Mouse (Mus musculus) ovary, adult 18-20 months (tissue): Measurements from ENCODE around the gene Slc7a1.

ENCODE experiments used
- DNase-seq: peaks from one replicate; pipeline ENCODE4 v3.0.0; 2022; ENCODE audit warnings: low spot score, mixed read lengths

Slc7a1 gene

DNA sequence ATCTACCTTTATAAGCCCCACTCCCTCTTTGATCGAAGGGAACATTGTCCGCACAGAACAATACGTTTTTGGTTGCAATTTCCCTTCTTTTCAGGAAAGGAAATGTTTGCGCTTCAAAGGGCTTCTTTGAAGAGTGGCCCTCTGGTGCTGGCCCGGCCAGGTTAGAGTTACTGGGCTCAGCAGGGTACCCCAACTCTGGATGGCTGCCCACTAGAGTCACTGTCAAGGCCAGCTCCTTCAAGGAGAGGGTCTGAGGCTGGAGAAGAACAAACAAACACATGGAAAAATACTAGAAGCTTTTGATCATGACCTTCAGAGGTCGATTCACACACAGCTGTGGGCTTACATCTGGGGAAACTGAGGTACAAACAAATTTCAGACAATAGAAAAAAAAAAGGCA is 6.9 kb downstream of the Slc7a1 start:
- no peak for DNase-seq

DNA sequence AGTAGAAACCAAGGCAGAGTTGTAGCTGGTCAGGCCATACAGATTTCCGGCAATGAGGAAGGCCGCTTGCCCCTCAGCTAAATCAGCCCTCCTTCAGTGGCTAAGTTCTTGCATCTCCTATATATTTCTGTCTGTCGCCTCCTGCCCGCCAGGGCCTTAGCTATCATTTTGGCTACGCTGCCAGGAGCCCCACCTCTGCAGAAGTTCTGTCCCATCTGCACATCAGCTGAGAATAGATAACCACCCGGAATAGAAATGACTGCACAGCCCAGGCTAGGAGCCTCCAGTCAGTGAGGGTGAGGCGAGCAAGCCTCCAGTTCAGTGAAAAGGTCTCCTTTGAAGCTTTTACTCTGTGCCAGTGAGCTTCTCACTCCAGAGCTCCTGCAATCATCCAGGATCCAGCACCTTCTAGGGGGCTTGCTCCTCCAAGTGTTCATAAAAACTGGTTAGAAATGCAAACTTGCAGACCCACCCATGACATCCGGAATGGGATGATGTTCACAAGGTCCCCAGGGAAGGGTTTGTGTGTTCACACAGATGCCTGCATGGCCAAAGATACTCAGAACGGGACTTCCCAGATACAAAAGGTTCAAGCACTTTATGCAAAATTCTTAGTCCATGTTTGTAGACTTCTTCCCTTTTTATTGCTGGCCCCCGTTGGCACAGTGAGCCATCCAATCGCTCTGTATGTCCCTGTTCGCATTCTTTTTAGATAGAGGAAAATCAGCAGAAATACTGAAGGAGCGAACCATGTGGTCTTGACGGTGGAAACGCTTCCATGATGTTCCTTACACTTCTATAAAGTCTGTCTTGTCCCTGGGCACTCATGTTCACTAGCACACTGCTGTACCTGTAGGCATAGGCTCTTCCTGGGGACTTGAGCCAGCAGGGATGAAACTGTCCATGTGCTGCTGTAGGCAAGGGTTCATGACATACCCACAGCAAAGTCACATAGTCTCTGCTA is 10.4 kb downstream of the Slc7a1 start:
- DNase-seq: no peak

DNA sequence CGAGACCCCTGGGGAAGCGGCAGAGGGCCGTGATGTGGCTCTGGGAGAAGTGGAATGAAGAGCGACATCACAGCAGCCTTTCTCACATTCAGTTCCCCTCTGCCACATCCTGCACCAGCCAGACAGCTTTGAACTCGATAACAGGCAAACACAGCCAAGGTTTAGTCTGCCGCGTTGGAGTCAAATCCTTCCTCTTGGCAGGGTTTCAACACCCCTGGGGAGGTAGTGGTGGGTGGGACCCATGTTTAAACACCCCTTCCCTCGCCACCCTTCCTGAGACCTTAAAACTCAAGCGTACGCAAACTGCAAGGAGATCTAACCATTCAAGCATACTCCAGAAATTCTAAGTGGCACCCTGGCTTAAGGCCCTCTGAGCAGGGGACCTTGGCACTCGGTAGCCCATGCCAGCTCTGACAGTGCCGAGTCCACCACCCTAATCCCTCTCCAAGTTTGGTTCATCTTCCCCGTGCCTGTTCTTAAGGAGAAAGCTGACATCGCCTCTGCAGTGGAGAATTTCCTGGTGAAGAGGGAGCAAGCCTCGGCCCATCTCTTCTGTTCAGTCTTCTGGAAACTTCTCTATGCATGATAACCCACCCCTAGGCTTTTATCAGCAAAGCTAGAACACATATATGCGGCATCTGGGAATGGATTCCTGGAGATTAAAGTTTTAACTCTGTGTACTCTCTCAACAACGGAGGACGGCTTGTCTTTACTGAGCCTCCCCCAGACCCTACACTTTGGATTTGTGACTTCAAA is 11.3 kb downstream of the Slc7a1 start:
- no peak for DNase-seq

DNA sequence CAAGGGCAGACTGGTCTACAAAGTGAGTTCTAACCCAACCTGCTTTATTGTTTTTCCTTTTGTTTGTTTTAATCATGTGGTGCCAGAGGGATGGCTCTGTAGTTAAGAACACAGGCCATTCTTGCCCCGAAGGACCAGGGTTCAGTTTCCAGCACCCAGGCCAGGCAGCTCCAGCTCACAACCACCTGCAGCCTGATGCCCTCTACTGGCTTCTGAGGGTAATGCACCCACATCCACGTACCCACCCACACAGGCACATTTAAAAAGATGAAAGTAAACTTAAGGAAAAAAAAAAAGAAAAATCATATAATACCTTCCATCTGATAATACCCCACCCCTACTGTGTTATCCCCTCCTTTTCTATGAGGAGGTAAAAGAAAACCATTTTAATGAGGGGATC is 11.9 kb downstream of the Slc7a1 start:
- DNase-seq: no peak

DNA sequence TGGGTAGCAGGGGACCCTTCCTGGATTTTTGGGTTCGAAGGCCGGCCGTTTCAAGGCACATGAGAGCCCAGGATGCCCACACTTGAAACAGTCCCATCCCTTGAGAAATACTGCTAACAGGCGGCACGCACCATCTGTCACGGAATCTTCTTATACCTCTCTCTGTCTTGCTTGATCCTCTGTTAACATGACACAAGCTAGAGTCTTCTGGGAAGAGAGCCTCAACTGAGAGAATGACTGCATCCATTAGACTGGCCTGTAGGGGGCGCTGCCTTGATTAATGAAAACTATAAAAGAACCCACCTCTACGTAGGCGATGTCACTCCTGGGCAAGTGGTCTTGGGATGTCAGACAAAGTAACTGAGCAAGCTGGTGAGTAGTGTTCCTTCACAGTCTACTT is 13.2 kb downstream of the Slc7a1 start:
- DNase-seq: no peak

DNA sequence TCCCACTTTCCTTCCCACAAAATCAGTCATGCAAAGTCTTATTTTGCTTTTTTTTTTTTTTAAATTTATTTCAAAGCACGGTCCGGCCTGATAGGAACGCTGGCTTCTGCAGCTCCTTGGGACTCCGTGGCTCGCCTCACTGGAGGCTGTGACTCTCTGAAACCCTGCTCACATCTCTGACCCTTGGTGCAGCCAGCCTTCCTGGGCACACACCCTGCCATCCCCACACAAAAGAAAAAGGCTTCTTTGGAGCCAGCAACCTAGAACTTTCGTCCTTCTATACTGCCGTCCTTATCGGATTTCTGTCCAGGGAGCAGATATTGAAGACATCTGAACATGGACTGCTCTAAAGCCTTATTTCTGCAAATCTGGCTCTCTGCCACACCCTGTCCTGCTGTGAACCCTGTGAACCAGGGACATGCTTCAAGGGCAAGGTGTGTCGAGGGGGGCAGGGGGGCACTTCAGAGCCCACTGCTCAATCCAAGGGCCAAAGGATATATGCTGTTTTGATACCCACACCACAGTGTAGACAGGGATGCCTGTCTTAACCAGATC is 15.1 kb downstream of the Slc7a1 start:
- DNase-seq: no peak

DNA sequence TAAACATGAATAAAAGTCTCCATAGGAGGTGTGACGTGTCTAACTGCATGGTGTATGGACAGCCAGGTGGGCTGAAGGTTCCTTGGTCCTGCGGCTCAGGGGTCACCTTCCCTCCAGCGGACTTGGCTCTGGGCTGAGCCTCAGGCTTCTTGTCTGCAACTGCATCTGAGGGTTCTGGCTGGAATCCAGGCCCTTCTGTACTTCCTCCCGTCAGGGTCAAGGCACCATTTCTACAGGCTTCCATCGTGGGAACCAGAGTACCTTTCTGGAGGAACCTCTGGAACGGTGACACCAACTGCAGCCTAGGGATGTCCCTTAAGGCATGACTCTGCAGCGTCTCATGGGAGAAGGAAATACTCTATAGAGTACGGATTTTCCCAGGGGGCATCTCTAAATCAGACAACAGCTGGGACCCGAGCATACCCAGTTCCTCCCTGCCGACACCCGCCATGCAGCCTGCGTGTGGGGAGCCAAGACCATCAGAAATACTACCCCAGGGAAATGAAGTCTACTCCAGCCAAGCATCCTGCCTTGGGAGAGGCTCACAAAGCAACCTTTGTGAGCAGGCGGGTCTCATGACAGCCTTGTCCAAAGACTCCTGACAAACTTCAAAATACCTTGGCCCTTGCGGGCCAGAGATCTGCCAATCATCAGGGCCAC is 15.7 kb downstream of the Slc7a1 start:
- no peak for DNase-seq

DNA sequence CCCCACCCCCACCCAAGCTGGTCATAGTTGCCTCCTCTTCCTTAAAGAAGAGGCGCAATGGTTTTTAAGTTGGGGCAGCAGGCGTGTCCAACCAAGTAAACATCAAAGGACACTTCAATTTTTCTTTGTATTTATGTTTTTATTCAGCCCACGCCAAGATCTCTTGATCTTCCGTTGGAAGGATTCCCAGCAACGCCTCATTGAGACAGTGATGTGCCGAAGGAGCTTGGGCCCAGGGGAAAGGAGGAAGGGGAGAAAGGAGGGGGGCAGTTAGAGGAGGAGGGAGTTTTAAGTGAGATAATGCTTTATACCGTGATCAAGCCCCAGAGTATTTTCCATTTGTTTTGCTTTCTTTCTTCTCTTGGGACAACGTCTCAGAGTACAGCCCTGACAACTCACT is 18.6 kb downstream of the Slc7a1 start:
- DNase-seq: no peak

DNA sequence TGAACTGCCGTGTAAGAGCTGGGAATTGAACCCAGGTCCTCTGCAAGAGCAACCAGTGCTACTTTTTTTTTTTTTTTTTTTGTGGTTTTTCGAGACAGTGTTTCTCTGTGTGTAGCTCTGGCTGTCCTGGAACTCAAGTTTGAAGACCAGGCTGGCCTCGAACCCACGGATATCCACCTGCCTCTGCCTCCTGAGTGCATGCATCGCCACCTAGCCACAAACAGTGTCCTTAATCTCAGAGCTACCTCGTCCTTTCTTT is 19.5 kb downstream of the Slc7a1 start:
- DNase-seq: no peak

DNA sequence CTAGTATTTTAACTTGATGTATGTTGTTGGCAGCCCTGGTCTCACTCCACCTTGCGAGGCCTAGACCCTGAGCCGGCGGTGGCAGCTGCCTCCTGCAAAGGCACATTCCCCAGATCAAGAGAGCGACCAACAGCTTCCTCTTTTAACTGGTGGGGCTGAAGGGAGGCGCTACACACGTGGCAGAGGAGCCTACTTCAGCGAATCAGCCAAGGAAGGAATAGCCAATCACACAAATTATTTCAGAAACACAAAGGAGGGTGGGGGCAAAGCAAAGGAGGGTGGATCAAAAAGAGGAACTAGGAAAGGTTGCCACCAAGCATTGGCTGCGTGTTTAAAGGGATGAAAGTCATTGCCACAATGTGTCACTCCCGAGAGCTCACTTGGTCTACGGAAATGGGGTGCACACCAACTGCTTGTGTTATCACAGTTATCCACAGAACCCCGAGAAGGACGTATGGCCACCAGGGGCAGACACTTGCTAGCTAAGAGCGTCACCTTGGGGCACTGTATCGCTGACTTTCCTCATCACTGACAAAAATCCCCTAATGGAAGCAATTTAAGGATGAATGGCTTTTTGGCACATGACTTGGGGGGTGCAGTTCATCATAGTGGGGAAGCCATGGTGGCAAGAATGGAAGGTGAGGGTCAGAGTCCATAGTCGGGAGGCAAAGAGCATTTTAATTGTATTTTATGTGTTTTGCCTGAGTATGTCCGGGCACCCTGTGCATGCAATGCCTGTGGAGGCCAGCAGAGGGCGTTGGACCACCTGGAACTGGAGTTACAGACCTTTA is 20.1 kb downstream of the Slc7a1 start:
- no peak for DNase-seq

DNA sequence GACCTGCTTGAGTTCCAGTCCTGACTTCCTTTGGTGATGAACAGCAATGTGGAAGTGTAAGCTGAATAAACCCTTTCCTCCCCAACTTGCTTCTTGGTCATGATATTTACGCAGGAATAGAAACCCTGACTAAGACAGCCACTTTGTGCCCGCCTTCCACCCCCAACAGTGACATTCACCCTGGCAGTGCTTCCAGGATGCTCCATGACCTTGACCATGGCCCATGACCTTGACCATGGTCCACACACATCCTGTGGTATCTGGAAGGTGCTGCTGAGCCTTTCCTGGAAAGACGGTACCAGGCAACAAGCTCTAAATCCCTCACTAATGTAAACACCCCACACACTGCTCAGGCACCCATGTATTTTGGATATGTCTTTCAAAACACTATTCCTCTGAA is 21.0 kb downstream of the Slc7a1 start:
- DNase-seq: no peak

DNA sequence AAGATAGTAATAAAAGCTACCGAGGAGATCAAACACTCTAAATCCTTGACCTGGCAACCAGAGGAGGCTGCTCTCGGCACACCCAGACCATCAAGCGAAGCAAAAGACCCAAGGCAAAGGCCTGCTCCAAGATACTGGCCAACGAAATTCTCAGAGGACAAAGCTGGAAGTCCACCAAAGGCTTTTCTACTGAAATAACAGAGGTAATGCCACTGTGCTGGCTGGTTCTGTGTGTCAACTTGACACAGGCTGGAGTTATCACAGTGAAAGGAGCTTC is 21.5 kb downstream of the Slc7a1 start:
- DNase-seq: no peak

DNA sequence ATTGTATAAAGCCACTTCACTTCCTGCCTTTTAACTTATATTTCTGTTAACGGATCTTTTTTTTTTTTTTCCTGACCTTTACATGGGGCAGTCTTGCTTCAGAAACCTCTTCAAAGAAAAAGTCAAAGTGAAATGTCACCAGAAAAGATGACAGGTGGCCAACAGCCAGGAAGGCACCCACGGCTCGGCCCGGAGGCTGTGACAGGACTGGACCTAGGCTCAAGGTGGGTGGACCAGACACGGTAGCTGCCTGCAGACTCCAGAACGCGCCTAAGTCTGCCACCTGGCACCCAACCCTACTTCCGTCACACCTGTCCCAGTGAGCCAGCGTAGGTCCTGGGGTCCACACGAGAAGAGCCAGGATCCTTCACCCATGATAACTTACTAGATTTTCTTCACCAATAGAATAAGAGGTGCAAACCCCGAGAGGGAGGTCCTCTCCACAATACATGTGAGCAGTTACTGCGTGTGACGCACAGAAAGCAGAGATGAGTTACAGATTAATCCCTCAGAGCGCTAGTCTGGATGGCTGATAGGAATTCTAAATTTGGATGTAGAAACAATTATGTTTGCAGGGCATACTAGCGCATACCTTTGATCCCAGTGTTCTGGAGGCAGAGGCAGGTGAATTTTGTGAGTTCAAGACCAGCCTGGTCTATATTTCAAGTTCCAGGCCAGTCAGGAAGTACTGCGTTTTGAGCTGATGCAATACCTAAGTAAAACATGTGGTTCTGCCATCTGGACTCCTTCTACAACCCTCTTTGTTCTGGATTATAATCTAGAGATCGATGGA is 22.1 kb downstream of the Slc7a1 start:
- DNase-seq: no peak

DNA sequence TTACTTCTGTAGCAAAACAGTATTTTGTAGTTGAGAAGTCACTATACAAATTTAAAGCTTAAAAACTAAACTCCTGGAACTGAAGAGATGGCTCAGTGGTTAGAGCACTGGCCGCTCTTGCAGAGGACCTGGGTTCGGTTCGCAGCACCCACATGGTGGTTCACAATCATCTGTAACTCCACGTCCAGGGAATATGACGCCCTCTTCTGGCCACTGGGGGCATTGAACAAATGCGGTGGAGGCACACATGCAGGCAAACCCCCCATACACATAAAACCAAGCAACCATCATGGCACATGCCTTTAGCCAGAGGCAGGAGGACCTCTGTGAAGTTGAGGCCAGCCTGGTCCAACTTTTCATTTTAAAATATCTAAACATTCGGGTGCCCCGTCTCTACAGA is 23.3 kb downstream of the Slc7a1 start:
- no peak for DNase-seq

DNA sequence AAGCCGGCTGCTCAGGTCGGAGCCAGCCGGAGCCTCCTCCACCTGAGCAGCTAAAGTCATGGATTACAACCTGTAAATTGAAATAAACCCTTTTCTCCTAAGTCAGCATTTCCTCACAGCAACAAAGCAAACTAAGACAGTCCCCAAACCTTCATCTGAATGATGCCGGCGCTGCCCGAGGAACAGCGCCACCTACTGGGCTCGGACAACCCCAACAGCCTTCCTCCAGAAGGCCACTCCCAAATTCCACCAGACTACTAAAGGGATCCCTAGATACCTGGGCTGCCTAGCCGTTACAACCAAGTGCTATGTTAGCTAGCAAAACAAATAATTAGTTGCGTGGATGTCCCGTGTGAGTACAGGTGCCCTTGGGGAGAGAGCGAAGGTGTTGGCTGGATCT is 24.2 kb downstream of the Slc7a1 start:
- DNase-seq: no peak

DNA sequence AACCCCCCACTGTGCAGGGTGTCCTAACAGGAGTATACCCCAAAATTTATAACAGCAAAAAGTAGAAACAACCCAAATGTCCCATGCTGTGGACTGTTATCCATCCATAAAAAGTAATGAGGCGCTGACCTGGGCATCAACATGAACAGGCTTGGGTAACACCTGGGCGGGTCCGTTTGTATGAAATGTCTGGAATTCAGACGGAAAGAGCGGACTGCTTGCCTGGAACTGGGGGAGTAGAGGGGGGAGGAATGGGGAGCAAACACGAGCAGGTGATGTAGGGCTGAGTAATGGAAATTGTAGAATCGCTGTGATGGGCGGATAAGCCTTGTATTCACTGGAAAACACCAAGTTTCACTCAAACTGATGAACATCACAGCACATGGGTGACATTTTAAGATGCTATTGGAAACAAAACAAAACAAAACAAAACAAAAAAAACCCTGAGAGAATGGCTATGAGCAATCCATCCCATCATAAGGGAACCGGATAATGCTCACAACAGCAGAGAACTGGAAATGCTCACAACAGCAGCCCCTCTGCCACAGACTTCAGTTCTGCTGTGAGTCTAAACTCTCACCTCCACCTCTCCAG is 26.5 kb downstream of the Slc7a1 start:
- DNase-seq: no peak

DNA sequence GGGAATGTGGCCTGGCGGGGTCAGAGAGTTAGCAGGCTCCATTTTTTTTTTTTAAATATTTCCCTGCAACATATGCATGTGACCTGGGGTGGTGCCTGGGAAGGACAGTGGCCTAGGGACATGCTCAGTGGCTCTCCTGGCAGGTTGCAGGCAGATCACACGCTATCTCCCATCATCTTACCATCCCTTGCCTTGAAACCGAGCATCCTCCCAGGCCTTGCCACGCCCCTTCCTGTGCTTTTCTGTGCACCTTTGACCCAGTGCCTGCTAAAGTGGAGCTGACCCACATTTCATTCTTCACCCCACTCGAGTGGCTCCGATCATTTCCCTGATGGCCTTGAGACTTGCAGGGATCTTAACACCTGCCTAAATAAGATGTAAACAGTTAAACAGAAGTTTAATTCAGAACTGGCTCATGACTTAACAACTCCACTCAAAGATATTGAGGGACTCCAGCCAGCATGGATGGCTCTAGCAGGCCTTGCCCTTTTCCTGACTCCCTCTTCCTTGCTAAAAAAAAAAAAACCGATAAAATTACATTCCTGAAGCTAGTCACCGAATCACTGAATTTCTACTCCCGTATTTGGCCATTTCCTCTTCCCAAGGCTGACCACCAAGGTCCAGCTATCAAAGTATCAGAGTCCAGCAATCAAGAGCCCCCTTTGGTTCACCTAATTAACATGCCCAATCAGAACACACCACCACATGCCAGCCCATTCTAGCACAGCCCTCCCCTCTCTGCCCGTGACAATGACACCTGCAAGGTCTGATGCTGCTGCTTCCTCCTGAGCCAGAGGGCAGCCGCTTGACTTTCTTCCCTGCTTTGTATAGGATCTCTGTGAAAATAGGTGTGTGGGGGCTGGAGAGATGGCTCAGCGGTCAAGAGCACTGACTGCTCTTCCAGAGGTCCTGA is 27.4 kb downstream of the Slc7a1 start:
- DNase-seq: peak; percentile 32

DNA sequence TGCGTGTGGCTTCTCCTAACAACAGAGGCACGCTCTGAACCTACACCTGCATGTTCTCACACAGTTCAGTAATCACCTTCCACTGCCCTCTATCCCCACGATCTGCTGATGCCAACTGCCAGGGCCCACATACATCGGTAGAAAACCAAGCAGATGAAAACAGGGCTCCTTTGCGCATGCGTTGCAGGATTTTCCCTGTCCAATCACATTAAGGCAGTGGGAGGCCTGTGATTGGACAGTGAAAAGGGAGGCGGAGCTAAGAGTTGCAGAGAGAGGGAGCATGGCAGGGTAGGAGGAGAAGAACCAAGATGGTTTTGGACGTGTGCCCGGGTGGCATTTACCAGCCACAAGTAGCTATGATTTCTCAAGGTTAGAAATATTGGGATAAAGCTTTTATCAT is 28.3 kb downstream of the Slc7a1 start:
- no peak for DNase-seq

DNA sequence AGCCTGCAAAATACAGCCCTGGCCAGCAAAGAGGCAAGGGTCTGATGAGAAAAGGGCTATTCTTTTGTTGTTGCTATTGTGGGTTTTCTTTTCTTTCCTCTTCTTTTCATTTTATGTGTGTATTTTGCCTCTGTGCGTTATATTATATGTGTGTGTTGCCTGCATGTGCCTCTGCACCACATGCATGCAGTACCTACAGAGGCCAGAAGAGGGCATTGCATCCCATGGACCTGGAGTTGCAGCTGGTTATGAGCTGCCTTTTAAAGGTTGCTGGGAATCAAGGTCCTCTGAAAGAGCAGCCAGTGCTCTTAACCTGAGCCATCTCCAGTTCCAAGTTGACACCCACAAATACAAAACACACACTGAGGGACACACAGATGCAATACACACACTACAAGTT is 29.1 kb downstream of the Slc7a1 start:
- DNase-seq: no peak

DNA sequence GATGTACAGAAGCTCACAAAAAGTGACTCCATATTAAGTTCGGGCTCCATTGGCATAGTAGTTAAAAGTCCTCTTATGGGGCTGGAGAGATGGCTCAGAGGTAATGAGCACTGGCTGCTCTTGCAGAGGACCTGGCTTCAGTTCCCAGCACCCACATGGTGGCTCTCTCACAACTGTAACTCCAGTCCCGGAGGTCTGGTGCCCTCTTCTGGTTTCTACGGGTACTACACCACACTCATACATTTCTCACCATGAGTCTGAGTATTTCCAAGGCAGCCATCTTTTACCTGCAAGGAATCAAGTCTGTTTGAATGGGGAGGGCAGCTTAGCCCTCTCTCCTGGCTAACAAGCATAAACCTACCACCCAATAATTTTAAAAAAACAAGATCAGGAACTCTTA is 30.5 kb downstream of the Slc7a1 start:
- no peak for DNase-seq
